Mouse (Mus musculus): ENCODE measurements around the gene Gm17660. TPM values are rescaled to one million over a fixed set of nuclear protein-coding genes. Genes with fewer than 3 reads are reported as not detected.
A peak's percentile ranks its signal among the peaks of the same experiment; 100 is the strongest.

Gm17660 gene
- polyA plus RNA-seq, 2 experiments, result not detected

GRCm38 (mm10) chr5:104021597-104022378, 55.6 kb downstream of the Gm17660 start, which contains the start of gene Hsd17b11:
Hsd17b11 (minus strand) TSS chr5:104021919.
- H3K27me3 ChIP-seq (ENCODE audit: control insufficient read depth, insufficient read depth, low read length), result no peaks in the 10 kb centered on the region
- H3K27ac ChIP-seq (replicated peaks; ENCODE audit: low read depth, low read length), result peak within 1 kb of the TSS; percentile 43
- peak; percentile 44; the same call in 1 of the 2 replicates for TF ChIP-seq POLR2A (IDR thresholded peaks at IDR 0.05; ENCODE audit: borderline replicate concordance, extremely low read depth, insufficient read depth, insufficient read length)
- peaks cover 8% of the 10 kb centered on the region for H3K4me1 ChIP-seq (ENCODE audit: control insufficient read depth, insufficient read depth, low read length)
- peak; percentile 88 for DNase-seq (ENCODE audit: low spot score)
- H3K4me2 ChIP-seq (replicated peaks; ENCODE audit: low read depth, low read length, severe bottlenecking), result peak within 1 kb of the TSS; percentile 78
- no peaks in the 10 kb centered on the region for H3K36me3 ChIP-seq (ENCODE audit: control insufficient read depth, insufficient read depth, low read length)
- WGBS, result 1% methylated on average over 31 of the region's 31 CpGs
- peak; percentile 89 for ATAC-seq (ENCODE audit: low FRiP score, low read depth)
- no peaks in the 10 kb centered on the region for H3K9me3 ChIP-seq (ENCODE audit: control insufficient read depth, low read length)
- H3K4me3 ChIP-seq (replicated peaks; ENCODE audit: low read length), result peak within 1 kb of the TSS; percentile 51
- peak within 1 kb of the TSS; percentile 62 for H3K9ac ChIP-seq (ENCODE audit: low read depth, low read length, severe bottlenecking)

Small RNA genes lying within 50 kb of the gene (microRNA-seq; reads per million reads assigned to microRNA genes)
- 1.4 reads per million for gene Mir5619

Other genes starting within 250 kb of the Gm17660 start
- 11.7 and 11.8 TPM in 2 replicates for gene Klhl8, start 166.3 kb downstream of the Gm17660 start, polyA plus RNA-seq (2012; rRNA removed)
- gene Klhl8, start 166.3 kb downstream of the Gm17660 start, polyA plus RNA-seq (2014; fragmentation: Nextera tagmentation; extraction: Ambion mirVana), result 14.8 and 15.5 TPM in 2 replicates
- 0.04 and 0.08 TPM in 2 replicates for gene Hsd17b13, start 100.2 kb downstream of the Gm17660 start, polyA plus RNA-seq (2012; rRNA removed)
- gene Hsd17b13, start 100.2 kb downstream of the Gm17660 start, polyA plus RNA-seq (2014; fragmentation: Nextera tagmentation; extraction: Ambion mirVana), result 0.17 TPM in 1 of 2 replicates, not detected in the other
- gene Hsd17b11, start 55.7 kb downstream of the Gm17660 start, polyA plus RNA-seq (2012; rRNA removed), result 13.7 and 16.2 TPM in 2 replicates
- 3.4 and 3.5 TPM in 2 replicates for gene Hsd17b11, start 55.7 kb downstream of the Gm17660 start, polyA plus RNA-seq (2014; fragmentation: Nextera tagmentation; extraction: Ambion mirVana)
- gene Nudt9, start 31.3 kb downstream of the Gm17660 start, polyA plus RNA-seq (2012; rRNA removed), result 42.8 and 48.0 TPM in 2 replicates
- gene Nudt9, start 31.3 kb downstream of the Gm17660 start, polyA plus RNA-seq (2014; fragmentation: Nextera tagmentation; extraction: Ambion mirVana), result 58.6 and 59.9 TPM in 2 replicates
- 47.7 and 68.4 TPM in 2 replicates for gene Sparcl1, start 36.1 kb upstream of the Gm17660 start, polyA plus RNA-seq (2012; rRNA removed)
- gene Sparcl1, start 36.1 kb upstream of the Gm17660 start, polyA plus RNA-seq (2014; fragmentation: Nextera tagmentation; extraction: Ambion mirVana), result 63.9 and 67.8 TPM in 2 replicates
- gene Dspp, start 93.1 kb upstream of the Gm17660 start, polyA plus RNA-seq (2012; rRNA removed), result not detected in 2 replicates
- gene Dspp, start 93.1 kb upstream of the Gm17660 start, polyA plus RNA-seq (2014; fragmentation: Nextera tagmentation; extraction: Ambion mirVana), result not detected in 2 replicates
- 2.5 and 3.0 TPM in 2 replicates for gene Dmp1, start 125.0 kb upstream of the Gm17660 start, polyA plus RNA-seq (2012; rRNA removed)
- 5.1 and 5.8 TPM in 2 replicates for gene Dmp1, start 125.0 kb upstream of the Gm17660 start, polyA plus RNA-seq (2014; fragmentation: Nextera tagmentation; extraction: Ambion mirVana)
- 78.7 and 128 TPM in 2 replicates for gene Ibsp, start 221.6 kb upstream of the Gm17660 start, polyA plus RNA-seq (2012; rRNA removed)
- 196 and 263 TPM in 2 replicates for gene Ibsp, start 221.6 kb upstream of the Gm17660 start, polyA plus RNA-seq (2014; fragmentation: Nextera tagmentation; extraction: Ambion mirVana)
- gene Mepe, start 247.7 kb upstream of the Gm17660 start, polyA plus RNA-seq (2012; rRNA removed), result not detected in 2 replicates
- not detected in 2 replicates for gene Mepe, start 247.7 kb upstream of the Gm17660 start, polyA plus RNA-seq (2014; fragmentation: Nextera tagmentation; extraction: Ambion mirVana)